Mouse (Mus musculus) stomach, postnatal 0 days (tissue): Measurements from ENCODE around the gene Tcfl5.

Experiments
- CTCF ChIP-seq: IDR thresholded peaks from 2 replicates; pipeline ENCODE4 v1.5.1; 2016; ENCODE audit warnings: antibody characterized with exemption, low read depth, mild to moderate bottlenecking, moderate library complexity
- EP300 ChIP-seq: optimal IDR thresholded peaks from 2 replicates; pipeline ENCODE3; 2016; ENCODE audit warnings: antibody characterized with exemption

DNA sequence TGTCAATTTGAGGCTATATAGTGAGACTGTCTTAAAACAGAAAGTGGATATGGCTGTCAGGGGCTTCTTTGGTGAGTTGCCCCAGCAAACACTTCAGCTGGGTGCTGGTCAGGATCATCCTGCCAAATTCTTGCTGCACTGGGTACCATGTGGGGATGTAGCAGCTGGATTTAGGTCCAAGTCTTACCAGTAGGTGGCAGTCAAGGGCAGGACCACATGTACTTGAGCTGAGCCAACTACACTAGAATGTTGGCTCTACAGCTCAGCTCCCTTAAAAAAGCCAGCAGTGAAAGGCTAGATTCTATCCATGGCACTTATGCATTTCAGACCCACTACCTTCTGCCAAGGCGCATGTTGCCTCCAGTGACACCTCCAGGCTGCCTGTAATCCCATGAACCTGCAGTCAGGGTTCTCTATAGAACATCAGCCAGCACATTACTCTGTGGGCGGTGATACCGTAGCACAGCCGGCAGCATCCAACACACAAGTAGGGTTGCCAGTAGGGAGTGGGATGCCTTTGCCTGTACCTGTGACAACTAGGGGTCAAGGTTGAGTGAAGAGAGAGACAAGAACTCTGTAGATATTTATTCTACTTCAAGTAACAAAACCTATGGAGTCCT, 15.0 kb upstream of the Tcfl5 start:
- TF ChIP-seq CTCF (peak; percentile 89), EP300 (no peak)
